Comparison of ENCODE assay signal across 9 mouse cellular contexts in genomic region chr16:24151178-24151725, GRCm38 (mm10).
DNase-seq lines count a peak whose midpoint lies in the region; ATAC-seq and TF ChIP-seq lines count a peak whose summit lies in the region.
"Had no signal": no experiment of that assay in that cellular context is flagged by ENCODE, and none has a peak within 500 bp of the region (broad histone marks: within the 10 kb centered on the region; RNA-seq: fewer than 3 reads in every experiment).

No protein-coding gene starts in this region.

- H3K9me3 ChIP-seq in lung, embryonic 14.5 days (ENCODE audit: low read depth, low read length), result no peaks in the 10 kb centered on the region
- H3K9me3 ChIP-seq in liver, postnatal 0 days (ENCODE audit: low read length), result no peaks in the 10 kb centered on the region
- H3K9me3 ChIP-seq in stomach, embryonic 15.5 days, result no peaks in the 10 kb centered on the region
- no peaks in the 10 kb centered on the region for H3K9me3 ChIP-seq in hindbrain, embryonic 14.5 days (ENCODE audit: control insufficient read depth, low read length)
- H3K9me3 ChIP-seq: limb, embryonic 13.5 days had no signal

- TF ChIP-seq CTCF in lung, embryonic 14.5 days (IDR thresholded peaks at IDR 0.05; ENCODE audit: low read depth), result no peak
- no peak for TF ChIP-seq CTCF in liver, postnatal 0 days (IDR thresholded peaks at IDR 0.05; ENCODE audit: low read depth)

- intact Hi-C loops in left cerebral cortex, postnatal 4 days (cut with DNase I), result no loop called here

- no peaks in the 10 kb centered on the region for H3K4me1 ChIP-seq in lung, embryonic 14.5 days (ENCODE audit: insufficient read depth)
- H3K4me1 ChIP-seq in brown adipose tissue, adult 24 weeks (ENCODE audit: control insufficient read depth, insufficient read depth, insufficient read length, low read length), result peaks cover 8% of the 10 kb centered on the region
- peaks cover 12% of the 10 kb centered on the region for H3K4me1 ChIP-seq in liver, postnatal 0 days (ENCODE audit: insufficient read depth)
- H3K4me1 ChIP-seq in stomach, embryonic 15.5 days, result no peaks in the 10 kb centered on the region; the same call in 1 of the 2 replicates
- no peaks in the 10 kb centered on the region for H3K4me1 ChIP-seq in hindbrain, embryonic 14.5 days (replicated peaks; ENCODE audit: control insufficient read depth, insufficient read depth, low read length)

- peak; percentile 49; the same call in 1 of the 2 replicates for ATAC-seq in lung, embryonic 14.5 days (ENCODE audit: insufficient read depth)
- peak; percentile 77 for ATAC-seq in liver, postnatal 0 days
- ATAC-seq in stomach, embryonic 15.5 days (ENCODE audit: insufficient read depth, low FRiP score, low read depth), result peak; percentile 53; the same call in 1 of the 2 replicates
- no peak for ATAC-seq in hindbrain, embryonic 14.5 days (ENCODE audit: low FRiP score)

- DNase-seq in lung, embryonic 14.5 days, result peak; percentile 12
- no peak for DNase-seq in lung, adult 18-20 months
- DNase-seq in liver, postnatal 0 days, result peak; percentile 57
- DNase-seq in adrenal gland, postnatal 36 days, result no peak
- no peak for DNase-seq in hindbrain, embryonic 14.5 days (ENCODE audit: low spot score)
- DNase-seq in left cerebral cortex, postnatal 4 days, result no peak

- no peak overlapping the region for H3K4me2 ChIP-seq in lung, embryonic 14.5 days
- peak overlapping the region; percentile 52 for H3K4me2 ChIP-seq in liver, postnatal 0 days (ENCODE audit: low read depth, low read length)
- H3K4me2 ChIP-seq in stomach, embryonic 15.5 days, result no peak overlapping the region
- H3K4me2 ChIP-seq in hindbrain, embryonic 14.5 days (replicated peaks), result no peak overlapping the region
- H3K4me2 ChIP-seq: limb, embryonic 13.5 days had no signal

- H3K27me3 ChIP-seq in lung, embryonic 14.5 days (ENCODE audit: insufficient read depth, low read length), result no peaks in the 10 kb centered on the region
- no peaks in the 10 kb centered on the region for H3K27me3 ChIP-seq in liver, postnatal 0 days (ENCODE audit: insufficient read depth, low read length)
- no peaks in the 10 kb centered on the region for H3K27me3 ChIP-seq in stomach, embryonic 15.5 days (replicated peaks)
- no peaks in the 10 kb centered on the region for H3K27me3 ChIP-seq in hindbrain, embryonic 14.5 days (ENCODE audit: control insufficient read depth, insufficient read depth, low read length)
- H3K27me3 ChIP-seq: limb, embryonic 13.5 days had no signal

- WGBS in lung, embryonic 14.5 days, result 21% methylated on average over 7 of the region's 7 CpGs
- WGBS in liver, postnatal 0 days (ENCODE audit: insufficient replicate concordance), result 22% methylated on average over 7 of the region's 7 CpGs
- 36% methylated on average over 7 of the region's 7 CpGs for WGBS in stomach, embryonic 15.5 days
- WGBS in hindbrain, embryonic 14.5 days, result 85% methylated on average over 7 of the region's 7 CpGs

- H3K36me3 ChIP-seq in lung, embryonic 14.5 days (ENCODE audit: insufficient read depth), result no peaks in the 10 kb centered on the region
- no peaks in the 10 kb centered on the region for H3K36me3 ChIP-seq in liver, postnatal 0 days (replicated peaks; ENCODE audit: insufficient read depth, low read length)
- H3K36me3 ChIP-seq in stomach, embryonic 15.5 days, result no peaks in the 10 kb centered on the region
- H3K36me3 ChIP-seq in hindbrain, embryonic 14.5 days (replicated peaks; ENCODE audit: control insufficient read depth, insufficient read depth), result no peaks in the 10 kb centered on the region
- H3K36me3 ChIP-seq: limb, embryonic 13.5 days had no signal

- TF ChIP-seq EP300 in liver, postnatal 0 days (IDR thresholded peaks at IDR 0.05; ENCODE audit: low read depth), result peak; percentile 67

- H3K4me3 ChIP-seq in lung, embryonic 14.5 days (ENCODE audit: low read depth, low read length), result no peak overlapping the region
- no peak overlapping the region for H3K4me3 ChIP-seq in brown adipose tissue, adult 24 weeks (ENCODE audit: insufficient read depth, low read depth, low read length)
- H3K4me3 ChIP-seq in liver, postnatal 0 days (ENCODE audit: low read depth, low read length), result no peak overlapping the region
- no peak overlapping the region for H3K4me3 ChIP-seq in stomach, embryonic 15.5 days (replicated peaks)
- H3K4me3 ChIP-seq in hindbrain, embryonic 14.5 days (replicated peaks; ENCODE audit: low read length), result no peak overlapping the region
- H3K4me3 ChIP-seq: limb, embryonic 13.5 days had no signal

- H3K9ac ChIP-seq in lung, embryonic 14.5 days, result no peak overlapping the region
- H3K9ac ChIP-seq in liver, postnatal 0 days (replicated peaks), result no peak overlapping the region
- no peak overlapping the region for H3K9ac ChIP-seq in stomach, embryonic 15.5 days
- no peak overlapping the region for H3K9ac ChIP-seq in hindbrain, embryonic 14.5 days
- H3K9ac ChIP-seq: limb, embryonic 13.5 days had no signal

- no peak overlapping the region for H3K27ac ChIP-seq in lung, embryonic 14.5 days (ENCODE audit: low read depth)
- H3K27ac ChIP-seq in brown adipose tissue, adult 24 weeks (replicated peaks; ENCODE audit: low read depth, low read length), result peak overlapping the region; percentile 54
- 0 out of 2 replicates have a peak overlapping the region, but pooled peaks have one; percentile 18 for H3K27ac ChIP-seq in liver, postnatal 0 days (ENCODE audit: low read depth)
- no peak overlapping the region for H3K27ac ChIP-seq in stomach, embryonic 15.5 days
- no peak overlapping the region for H3K27ac ChIP-seq in hindbrain, embryonic 14.5 days
- H3K27ac ChIP-seq: limb, embryonic 13.5 days had no signal

Comparison
In these comparisons a context has a peak if more than half of its experiments do, and no peak if none do; other contexts are left out.
1. DNase-seq: peak in lung, embryonic 14.5 days (single experiment) and liver, postnatal 0 days (single experiment); none in lung, adult 18-20 months (0 of 2), adrenal gland, postnatal 36 days (0 of 2), hindbrain, embryonic 14.5 days (single experiment) and left cerebral cortex, postnatal 4 days (single experiment).
2. H3K27ac ChIP-seq: peak in brown adipose tissue, adult 24 weeks (single experiment) and liver, postnatal 0 days (single experiment); none in lung, embryonic 14.5 days (single experiment), stomach, embryonic 15.5 days (single experiment) and hindbrain, embryonic 14.5 days (single experiment).